Mouse (Mus musculus) intestine, postnatal 0 days (tissue): ENCODE data around the gene Fate1. TPM values are rescaled to one million over a fixed set of nuclear protein-coding genes. Genes with fewer than 3 reads are reported as not detected.

Experiments used
- ATAC-seq: fragments of 200-750 bp; cut with Nextera tagmentation; 2 replicates; pipeline ENCODE4 v1.8.0; 2017; ENCODE audit warnings: mild to moderate bottlenecking, moderate TSS enrichment, moderate library complexity
- H3K27ac ChIP-seq: fragments of 300-500 bp; sonication (generic); 2 replicates; pipeline ENCODE4 v1.5.1; 2014; ENCODE audit warnings: mild to moderate bottlenecking, low read depth, low read length, moderate library complexity
- H3K27me3 ChIP-seq: fragments of 300-500 bp; sonication (generic); replicated peaks from 2 replicates; pipeline ENCODE4 v1.6.1; 2014; ENCODE audit warnings: low read length, mixed read lengths; ENCODE audit not compliant: control insufficient read depth, insufficient read depth
- H3K36me3 ChIP-seq: fragments of 300-500 bp; sonication (generic); 2 replicates; pipeline ENCODE4 v1.6.1; 2014; ENCODE audit warnings: mild to moderate bottlenecking, moderate library complexity; ENCODE audit not compliant: control insufficient read depth, insufficient read depth
- H3K4me1 ChIP-seq: fragments of 300-500 bp; sonication (generic); replicated peaks from 2 replicates; pipeline ENCODE4 v1.6.1; 2014; ENCODE audit warnings: antibody characterized with exemption, low read length, mixed read lengths; ENCODE audit not compliant: control insufficient read depth, insufficient read depth
- H3K4me2 ChIP-seq: fragments of 300-500 bp; sonication (generic); replicated peaks from 2 replicates; pipeline ENCODE4 v1.6.1; 2014; ENCODE audit warnings: low read depth, mild to moderate bottlenecking, moderate library complexity
- H3K4me3 ChIP-seq: fragments of 300-500 bp; sonication (generic); 2 replicates; pipeline ENCODE4 v1.5.1; 2014; ENCODE audit warnings: low read depth, low read length
- H3K9ac ChIP-seq: fragments of 300-500 bp; sonication (generic); 2 replicates; pipeline ENCODE4 v1.6.1; 2014; ENCODE audit warnings: mild to moderate bottlenecking, low read depth, low read length
- H3K9me3 ChIP-seq: fragments of 300-500 bp; sonication (generic); 2 replicates; pipeline ENCODE4 v1.6.1; 2016; ENCODE audit warnings: mixed run types; ENCODE audit not compliant: control insufficient read depth
- CTCF ChIP-seq: sonication (generic); IDR thresholded peaks from 2 replicates; pipeline ENCODE4 v1.5.1; 2016; ENCODE audit warnings: low read depth, mild to moderate bottlenecking, control low read depth, antibody characterized with exemption, moderate library complexity
- WGBS: fragments of 180-500 bp; shearing (Covaris S2); extraction: QIAGEN DNeasy Blood & Tissue Kit; methylation state at CpG from one replicate; pipeline ENCODE4 v1.1.7; 2014; 5-methylcytosine and 5-hydroxymethylcytosine counted together
- polyA plus RNA-seq: library from polyadenylated mRNA; unstranded; fragments of >200 nt; fragmentation: Nextera tagmentation; extraction: Ambion mirVana; gene quantifications from 2 replicates; pipeline ENCODE4 v1.2.1, GENCODE M21; 2015

The Fate1 gene
- polyA plus RNA-seq, 1 experiment from 2014 or later = not detected

GRCm38 (mm10) chrX:72023542-72023941, 50.8 kb downstream of the Fate1 start:
- Histone ChIP-seq H3K27me3 (no peaks in the 10 kb centered on the region), H3K9ac (no peak overlapping the region), H3K27ac (no peak overlapping the region), H3K4me1 (no peaks in the 10 kb centered on the region), H3K36me3 (no peaks in the 10 kb centered on the region), H3K4me3 (no peak overlapping the region), H3K4me2 (no peak overlapping the region), H3K9me3 (no peaks in the 10 kb centered on the region)
- TF ChIP-seq CTCF = no peak
- 62% methylated on average over 3 of the region's 3 CpGs for WGBS
- ATAC-seq = no peak

Other genes with a start within 250 kb of the Fate1 start
- gene Vma21, start 157.1 kb upstream of the Fate1 start, polyA plus RNA-seq = 40.8 and 43.6 TPM in 2 replicates
- not detected in 2 replicates for gene Gm1141, start 52.0 kb upstream of the Fate1 start, polyA plus RNA-seq
- gene Prrg3, start 10.4 kb upstream of the Fate1 start, polyA plus RNA-seq = 2.0 and 2.1 TPM in 2 replicates
- not detected in 2 replicates for gene Cnga2, start 18.9 kb downstream of the Fate1 start, polyA plus RNA-seq
- not detected in 2 replicates for gene Magea4, start 249.0 kb downstream of the Fate1 start, polyA plus RNA-seq